Mouse (Mus musculus) heart, embryonic 14.5 days (tissue): ENCODE data around the gene Tmem98. TPM values are rescaled to one million over a fixed set of nuclear protein-coding genes. Genes with fewer than 3 reads are reported as not detected.

Experiments
- ATAC-seq: fragments of 200-750 bp; cut with Nextera tagmentation; 2 replicates; pipeline ENCODE4 v1.8.0; 2017; ENCODE audit warnings: low read depth, moderate TSS enrichment; ENCODE audit not compliant: insufficient number of reproducible peaks, insufficient read depth, low FRiP score
- H3K27ac ChIP-seq, 2 experiments: fragments of 200-500 bp in 1 of 2; fragments of 300-500 bp in 1 of 2; sonication (generic) in 1 of 2; replicated peaks in 1 of 2; 2 replicates each; pipeline ENCODE4 v1.5.1; 2012 to 2014; ENCODE audit warnings: low read depth in 2 of 2, low read length in 2 of 2, control low read depth in 1 of 2, mild to moderate bottlenecking in 1 of 2, mixed read lengths in 1 of 2; ENCODE audit not compliant: control insufficient read depth in 1 of 2, insufficient read depth in 1 of 2
- H3K27me3 ChIP-seq: fragments of 300-500 bp; sonication (generic); 2 replicates; pipeline ENCODE4 v1.6.1; 2014; ENCODE audit warnings: mild to moderate bottlenecking, low read length, control low read depth; ENCODE audit not compliant: control insufficient read depth, insufficient read depth
- H3K36me3 ChIP-seq: fragments of 300-500 bp; sonication (generic); 2 replicates; pipeline ENCODE4 v1.6.1; 2014; ENCODE audit warnings: mild to moderate bottlenecking, control low read depth, low read length, mixed read lengths; ENCODE audit not compliant: control insufficient read depth, insufficient read depth
- H3K4me1 ChIP-seq, 2 experiments: fragments of 200-500 bp in 1 of 2; fragments of 300-500 bp in 1 of 2; sonication (generic) in 1 of 2; 2 replicates each; pipeline ENCODE4 v1.6.1; 2012 to 2014; ENCODE audit warnings: low read length in 2 of 2, control low read depth in 1 of 2, mixed read lengths in 1 of 2; ENCODE audit not compliant: control insufficient read depth in 2 of 2, insufficient read depth in 2 of 2
- H3K4me2 ChIP-seq: fragments of 300-500 bp; sonication (generic); 2 replicates; pipeline ENCODE4 v1.6.1; 2014; ENCODE audit warnings: mild to moderate bottlenecking, low read length
- H3K4me3 ChIP-seq, 2 experiments: fragments of 200-500 bp in 1 of 2; fragments of 300-500 bp in 1 of 2; sonication (generic) in 1 of 2; 2 replicates each; pipeline ENCODE4 v1.5.1; 2012 to 2014; ENCODE audit warnings: low read length in 2 of 2, mild to moderate bottlenecking in 2 of 2, control low read depth in 1 of 2, low read depth in 1 of 2, moderate library complexity in 1 of 2; ENCODE audit not compliant: control insufficient read depth in 1 of 2, insufficient read depth in 1 of 2
- H3K9ac ChIP-seq: fragments of 300-500 bp; sonication (generic); 2 replicates; pipeline ENCODE4 v1.6.1; 2014; ENCODE audit warnings: mild to moderate bottlenecking, low read length
- H3K9me3 ChIP-seq: fragments of 300-500 bp; sonication (generic); 2 replicates; pipeline ENCODE4 v1.6.1; 2016; ENCODE audit warnings: low read length, control low read depth; ENCODE audit not compliant: control insufficient read depth
- WGBS: fragments of 180-500 bp; shearing (Covaris S2); extraction: QIAGEN DNeasy Blood & Tissue Kit; methylation state at CpG from one replicate; pipeline ENCODE4 v1.1.7; 2014; 5-methylcytosine and 5-hydroxymethylcytosine counted together
- polyA plus RNA-seq: library from polyadenylated mRNA; unstranded; fragments of >200 nt; fragmentation: Nextera tagmentation; extraction: Ambion mirVana; gene quantifications from 2 replicates; pipeline ENCODE4 v1.2.1, GENCODE M21; 2014

Tmem98 gene
- polyA plus RNA-seq, 1 experiment from 2014 or later = 97.6 TPM

- no peaks in the 10 kb centered on the region for H3K36me3 ChIP-seq
- no peak for ATAC-seq
- H3K9ac ChIP-seq = no peak overlapping the region
- H3K27me3 ChIP-seq = no peaks in the 10 kb centered on the region
- no peak overlapping the region for H3K4me2 ChIP-seq
- H3K4me1 ChIP-seq = peaks cover 0 to 2% of the 10 kb centered on the region in 2 experiments; a peak in 1 of 4 replicates
- 80% methylated on average over 4 of the region's 4 CpGs for WGBS
- H3K9me3 ChIP-seq = no peaks in the 10 kb centered on the region
- H3K4me3 ChIP-seq = no peak overlapping the region
- H3K27ac ChIP-seq = no peak overlapping the region
These were observed 16.6 kb upstream of the Tmem98 start for GRCm38 (mm10) chr11:80793386-80793785.

- Histone ChIP-seq H3K9me3 (no peaks in the 10 kb centered on the region), H3K4me2 (no peak overlapping the region), H3K4me1 (peaks cover 0 to 2% of the 10 kb centered on the region in 2 experiments; a peak in 1 of 4 replicates), H3K9ac (no peak overlapping the region), H3K27me3 (no peaks in the 10 kb centered on the region), H3K27ac (no peak overlapping the region), H3K4me3 (no peak overlapping the region), H3K36me3 (no peaks in the 10 kb centered on the region)
- 89% methylated on average over 4 of the region's 4 CpGs for whole genome bisulfite sequencing
- no peak for ATAC-seq
These were observed 15.7 kb upstream of the Tmem98 start for GRCm38 (mm10) chr11:80794290-80794689.

- H3K27me3 ChIP-seq = no peaks in the 10 kb centered on the region
- 59% methylated on average over 8 of the region's 8 CpGs for WGBS
- no peak overlapping the region for H3K4me3 ChIP-seq
- no peak overlapping the region for H3K9ac ChIP-seq
- H3K27ac ChIP-seq = no peak overlapping the region
- ATAC-seq = no peak
- H3K9me3 ChIP-seq = no peaks in the 10 kb centered on the region
- peaks cover 0 to 2% of the 10 kb centered on the region in 2 experiments; a peak in 1 of 4 replicates for H3K4me1 ChIP-seq
- no peak overlapping the region for H3K4me2 ChIP-seq
- no peaks in the 10 kb centered on the region for H3K36me3 ChIP-seq
These were observed 14.5 kb upstream of the Tmem98 start for GRCm38 (mm10) chr11:80795431-80795830.

- Histone ChIP-seq H3K4me3 (no peak overlapping the region), H3K9me3 (0 out of 2 replicates have a peak, but pooled peaks cover under 1% of the 10 kb centered on the region), H3K4me1 (peaks cover 0 to 2% of the 10 kb centered on the region in 2 experiments; a peak in 1 of 4 replicates), H3K36me3 (no peaks in the 10 kb centered on the region), H3K9ac (no peak overlapping the region), H3K27ac (no peak overlapping the region), H3K27me3 (no peaks in the 10 kb centered on the region), H3K4me2 (no peak overlapping the region)
- WGBS = 51% methylated on average over 3 of the region's 3 CpGs
- no peak for ATAC-seq
These were observed 10.0 kb upstream of the Tmem98 start for GRCm38 (mm10) chr11:80799979-80800378.

- Histone ChIP-seq H3K27me3 (no peaks in the 10 kb centered on the region), H3K27ac (no peak overlapping the region), H3K9ac (no peak overlapping the region), H3K36me3 (no peaks in the 10 kb centered on the region), H3K9me3 (0 out of 2 replicates have a peak, but pooled peaks cover 3% of the 10 kb centered on the region), H3K4me2 (no peak overlapping the region), H3K4me3 (no peak overlapping the region), H3K4me1 (no peaks in the 10 kb centered on the region)
- ATAC-seq = no peak
- WGBS = 47% methylated on average over 3 of the region's 3 CpGs
These were observed 7.3 kb upstream of the Tmem98 start for GRCm38 (mm10) chr11:80802706-80803105.

- WGBS = 66% methylated on average over 6 of the region's 6 CpGs
- no peak for ATAC-seq
- H3K4me1 ChIP-seq = peaks cover 10 to 18% of the 10 kb centered on the region in 2 experiments
- H3K9me3 ChIP-seq = 0 out of 2 replicates have a peak, but pooled peaks cover 3% of the 10 kb centered on the region
- no peak overlapping the region for H3K4me2 ChIP-seq
- no peak overlapping the region for H3K9ac ChIP-seq
- no peak overlapping the region for H3K27ac ChIP-seq
- H3K4me3 ChIP-seq = no peak overlapping the region
- no peaks in the 10 kb centered on the region for H3K27me3 ChIP-seq
- peaks cover 13% of the 10 kb centered on the region for H3K36me3 ChIP-seq
These were observed 1.4 kb upstream of the Tmem98 start for GRCm38 (mm10) chr11:80808551-80809070.

- Histone ChIP-seq H3K36me3 (peaks cover 23% of the 10 kb centered on the region), H3K4me3 (peak overlapping the region; percentile 70 to 83), H3K9me3 (0 out of 2 replicates have a peak, but pooled peaks cover 3% of the 10 kb centered on the region), H3K9ac (peak overlapping the region; percentile 89), H3K4me1 (peaks cover 10 to 19% of the 10 kb centered on the region in 2 experiments), H3K4me2 (peak overlapping the region; percentile 84), H3K27ac (peak overlapping the region; percentile 84 to 92), H3K27me3 (no peaks in the 10 kb centered on the region)
- 20% methylated on average over 6 of the region's 6 CpGs for WGBS
- ATAC-seq = no peak
These were observed 346 bp upstream of the Tmem98 start for GRCm38 (mm10) chr11:80809666-80809992.

GRCm38 (mm10) chr11:80811156-80811555 is 1.2 kb downstream of the Tmem98 start:
- 31% methylated on average over 5 of the region's 5 CpGs for WGBS
- Histone ChIP-seq H3K27me3 (no peaks in the 10 kb centered on the region), H3K4me3 (peak overlapping the region; percentile 70 to 83), H3K9me3 (no peaks in the 10 kb centered on the region), H3K27ac (peak overlapping the region in 1 of 2 experiments; percentile 84; a peak in 1 of 4 replicates), H3K9ac (peak overlapping the region; percentile 89), H3K4me1 (peaks cover 10 to 20% of the 10 kb centered on the region in 2 experiments), H3K36me3 (peaks cover 36% of the 10 kb centered on the region), H3K4me2 (peak overlapping the region; percentile 84)
- no peak for ATAC-seq
